Comparison of ENCODE assay signal across 17 mouse cellular contexts in the genomic region with DNA sequence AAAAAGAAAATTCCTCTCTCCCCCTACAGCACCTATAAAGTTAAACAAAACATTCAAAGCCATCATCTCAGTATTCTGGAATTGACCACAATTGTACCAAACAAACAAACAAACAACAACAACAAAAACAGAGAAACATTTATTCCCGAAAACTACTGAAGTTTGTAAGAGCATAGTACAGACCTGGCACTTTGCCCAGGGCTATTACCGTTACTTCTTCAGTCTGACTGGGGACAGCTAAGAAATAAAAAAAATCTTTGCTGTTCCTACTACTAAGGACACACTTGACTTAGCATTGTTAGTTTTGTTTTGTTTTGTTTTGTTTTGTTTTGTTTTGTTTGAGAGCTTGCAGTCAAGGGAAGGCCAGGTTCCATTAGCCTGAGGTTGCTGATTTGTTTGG.
A peak's percentile ranks its signal among the peaks of the same experiment; 100 is the strongest.
DNase-seq lines count a peak whose midpoint lies in the region; ATAC-seq and TF ChIP-seq lines count a peak whose summit lies in the region.
"Had no signal": no experiment of that assay in that cellular context is flagged by ENCODE, and none has a peak within 500 bp of the region (broad histone marks: within the 10 kb centered on the region; RNA-seq: fewer than 3 reads in every experiment).

No protein-coding gene starts in this region.

- no peaks in the 10 kb centered on the region for H3K27me3 ChIP-seq in embryonic facial prominence, embryonic 12.5 days
- no peaks in the 10 kb centered on the region for H3K27me3 ChIP-seq in embryonic facial prominence, embryonic 10.5 days (replicated peaks; ENCODE audit: low read depth, poor library complexity, severe bottlenecking)
- H3K27me3 ChIP-seq in kidney, embryonic 14.5 days (ENCODE audit: control insufficient read depth, insufficient read depth, low read length), result no peaks in the 10 kb centered on the region
- H3K27me3 ChIP-seq in stomach, embryonic 14.5 days (ENCODE audit: control insufficient read depth, insufficient read depth, low read length), result no peaks in the 10 kb centered on the region
- H3K27me3 ChIP-seq in stomach, postnatal 0 days (ENCODE audit: control insufficient read depth, insufficient read depth, low read length), result no peaks in the 10 kb centered on the region
- H3K27me3 ChIP-seq in midbrain, embryonic 11.5 days (ENCODE audit: control insufficient read depth, insufficient read depth, low read length), result no peaks in the 10 kb centered on the region
- H3K27me3 ChIP-seq: forebrain, embryonic 12.5 days; heart, embryonic 12.5 days; intestine, embryonic 15.5 days; midbrain, embryonic 12.5 days; neural tube, embryonic 13.5 days had no signal

- H3K27ac ChIP-seq in embryonic facial prominence, embryonic 12.5 days, result 0 out of 2 replicates have a peak overlapping the region, but pooled peaks have one; percentile 17
- H3K27ac ChIP-seq in embryonic facial prominence, embryonic 10.5 days (replicated peaks), result no peak overlapping the region
- no peak overlapping the region for H3K27ac ChIP-seq in kidney, embryonic 14.5 days (ENCODE audit: low read depth, low read length)
- H3K27ac ChIP-seq in stomach, embryonic 14.5 days (ENCODE audit: low read length), result peak overlapping the region; percentile 21; the same call in 1 of the 2 replicates
- H3K27ac ChIP-seq in stomach, postnatal 0 days (replicated peaks), result no peak overlapping the region
- no peak overlapping the region for H3K27ac ChIP-seq in midbrain, embryonic 11.5 days (ENCODE audit: low read depth, low read length)
- H3K27ac ChIP-seq: forebrain, embryonic 12.5 days; hindbrain, embryonic 14.5 days; intestine, embryonic 15.5 days; midbrain, embryonic 12.5 days; neural tube, embryonic 13.5 days had no signal

- H3K9ac ChIP-seq in embryonic facial prominence, embryonic 12.5 days, result no peak overlapping the region
- no peak overlapping the region for H3K9ac ChIP-seq in kidney, embryonic 14.5 days (ENCODE audit: low read depth, low read length)
- no peak overlapping the region for H3K9ac ChIP-seq in stomach, embryonic 14.5 days (replicated peaks; ENCODE audit: low read depth, low read length)
- no peak overlapping the region for H3K9ac ChIP-seq in stomach, postnatal 0 days (ENCODE audit: low read length)
- no peak overlapping the region for H3K9ac ChIP-seq in midbrain, embryonic 11.5 days (ENCODE audit: low read length)
- H3K9ac ChIP-seq: forebrain, embryonic 12.5 days; heart, embryonic 12.5 days; hindbrain, embryonic 14.5 days; intestine, embryonic 15.5 days; midbrain, embryonic 12.5 days; neural tube, embryonic 13.5 days had no signal

- H3K4me1 ChIP-seq in embryonic facial prominence, embryonic 12.5 days, result peaks cover 9% of the 10 kb centered on the region; the same call in 1 of the 2 replicates
- H3K4me1 ChIP-seq in embryonic facial prominence, embryonic 10.5 days, result peaks cover 18% of the 10 kb centered on the region
- H3K4me1 ChIP-seq in kidney, embryonic 14.5 days (ENCODE audit: control insufficient read depth, insufficient read depth, low read length), result no peaks in the 10 kb centered on the region
- 0 out of 2 replicates have a peak, but pooled peaks cover 6% of the 10 kb centered on the region for H3K4me1 ChIP-seq in stomach, embryonic 14.5 days (ENCODE audit: control insufficient read depth, insufficient read depth, low read length)
- H3K4me1 ChIP-seq in stomach, postnatal 0 days (replicated peaks; ENCODE audit: control insufficient read depth, insufficient read depth), result no peaks in the 10 kb centered on the region
- H3K4me1 ChIP-seq in midbrain, embryonic 11.5 days (ENCODE audit: control insufficient read depth, insufficient read depth, low read length), result peaks cover 1% of the 10 kb centered on the region
- H3K4me1 ChIP-seq: forebrain, embryonic 12.5 days; heart, embryonic 12.5 days; intestine, embryonic 15.5 days had no signal

- no peak for TF ChIP-seq CTCF in stomach, postnatal 0 days (IDR thresholded peaks at IDR 0.05; ENCODE audit: low read depth)

- H3K4me3 ChIP-seq in embryonic facial prominence, embryonic 12.5 days, result no peak overlapping the region
- H3K4me3 ChIP-seq in embryonic facial prominence, embryonic 10.5 days, result no peak overlapping the region
- H3K4me3 ChIP-seq in kidney, embryonic 14.5 days (ENCODE audit: low read length), result no peak overlapping the region
- H3K4me3 ChIP-seq in stomach, embryonic 14.5 days (ENCODE audit: low read depth, low read length), result no peak overlapping the region
- H3K4me3 ChIP-seq in stomach, postnatal 0 days (ENCODE audit: low read depth, low read length), result no peak overlapping the region
- H3K4me3 ChIP-seq in midbrain, embryonic 11.5 days (ENCODE audit: low read depth, low read length), result no peak overlapping the region
- H3K4me3 ChIP-seq: forebrain, embryonic 12.5 days; heart, embryonic 12.5 days; intestine, embryonic 15.5 days; midbrain, embryonic 12.5 days; neural tube, embryonic 13.5 days had no signal

- H3K4me2 ChIP-seq in embryonic facial prominence, embryonic 12.5 days (replicated peaks), result no peak overlapping the region
- H3K4me2 ChIP-seq in kidney, embryonic 14.5 days (replicated peaks; ENCODE audit: low read depth, low read length), result no peak overlapping the region
- H3K4me2 ChIP-seq in stomach, embryonic 14.5 days (replicated peaks; ENCODE audit: low read depth, low read length), result no peak overlapping the region
- H3K4me2 ChIP-seq in stomach, postnatal 0 days (replicated peaks; ENCODE audit: low read depth), result no peak overlapping the region
- H3K4me2 ChIP-seq in midbrain, embryonic 11.5 days, result no peak overlapping the region
- H3K4me2 ChIP-seq: forebrain, embryonic 12.5 days; heart, embryonic 12.5 days; hindbrain, embryonic 14.5 days; intestine, embryonic 15.5 days; midbrain, embryonic 12.5 days; neural tube, embryonic 13.5 days had no signal

- no peaks in the 10 kb centered on the region for H3K36me3 ChIP-seq in embryonic facial prominence, embryonic 12.5 days
- no peaks in the 10 kb centered on the region for H3K36me3 ChIP-seq in embryonic facial prominence, embryonic 10.5 days (replicated peaks)
- no peaks in the 10 kb centered on the region for H3K36me3 ChIP-seq in kidney, embryonic 14.5 days (ENCODE audit: control insufficient read depth, insufficient read depth, low read length)
- H3K36me3 ChIP-seq in stomach, embryonic 14.5 days (ENCODE audit: control insufficient read depth, insufficient read depth, low read length), result no peaks in the 10 kb centered on the region
- no peaks in the 10 kb centered on the region for H3K36me3 ChIP-seq in stomach, postnatal 0 days (ENCODE audit: control insufficient read depth, insufficient read depth, low read length)
- H3K36me3 ChIP-seq in midbrain, embryonic 11.5 days (ENCODE audit: control insufficient read depth, insufficient read depth, low read length), result no peaks in the 10 kb centered on the region
- H3K36me3 ChIP-seq: forebrain, embryonic 12.5 days; heart, embryonic 12.5 days; intestine, embryonic 15.5 days; midbrain, embryonic 12.5 days; neural tube, embryonic 13.5 days had no signal

- WGBS in embryonic facial prominence, embryonic 12.5 days, result 64% methylated on average over 2 of the region's 2 CpGs
- 79% methylated on average over 2 of the region's 2 CpGs for WGBS in embryonic facial prominence, embryonic 10.5 days
- 57% methylated on average over 2 of the region's 2 CpGs for WGBS in kidney, embryonic 14.5 days
- 29% methylated on average over 2 of the region's 2 CpGs for WGBS in stomach, embryonic 14.5 days
- 38% methylated on average over 2 of the region's 2 CpGs for WGBS in stomach, postnatal 0 days
- WGBS in midbrain, embryonic 11.5 days, result 84% methylated on average over 2 of the region's 2 CpGs

- H3K9me3 ChIP-seq in embryonic facial prominence, embryonic 12.5 days, result no peaks in the 10 kb centered on the region
- no peaks in the 10 kb centered on the region for H3K9me3 ChIP-seq in embryonic facial prominence, embryonic 10.5 days
- no peaks in the 10 kb centered on the region for H3K9me3 ChIP-seq in kidney, embryonic 14.5 days (ENCODE audit: control insufficient read depth, low read length)
- H3K9me3 ChIP-seq in stomach, embryonic 14.5 days (ENCODE audit: control insufficient read depth, low read depth, low read length), result no peaks in the 10 kb centered on the region
- H3K9me3 ChIP-seq in stomach, postnatal 0 days (ENCODE audit: control insufficient read depth, low read length), result no peaks in the 10 kb centered on the region
- no peaks in the 10 kb centered on the region for H3K9me3 ChIP-seq in midbrain, embryonic 11.5 days (ENCODE audit: control insufficient read depth, low read length)
- H3K9me3 ChIP-seq: forebrain, embryonic 12.5 days; heart, embryonic 12.5 days; intestine, embryonic 15.5 days; midbrain, embryonic 12.5 days; neural tube, embryonic 13.5 days had no signal

- DNase-seq in embryonic facial prominence, embryonic 10.5 days (ENCODE audit: low spot score), result no peak
- peak; percentile 60 for DNase-seq in kidney, postnatal 10 days
- no peak for DNase-seq in stomach, postnatal 0 days (ENCODE audit: low spot score)
- DNase-seq in midbrain, embryonic 11.5 days (ENCODE audit: low spot score, missing footprints), result no peak
- DNase-seq: cerebellum, adult 9-11 months; liver; right cerebral cortex, postnatal 25 days; thymus, postnatal 36 days had no signal

- no peak for TF ChIP-seq EP300 in stomach, postnatal 0 days (optimal IDR thresholded peaks at IDR 0.05)

- ATAC-seq in embryonic facial prominence, embryonic 12.5 days (ENCODE audit: insufficient number of reproducible peaks, insufficient read depth, low FRiP score, low TSS enrichment), result no peak
- ATAC-seq in kidney, embryonic 14.5 days (ENCODE audit: low FRiP score, low TSS enrichment), result no peak
- no peak for ATAC-seq in stomach, embryonic 14.5 days (ENCODE audit: insufficient number of reproducible peaks, insufficient read depth, low FRiP score, low read depth)
- no peak for ATAC-seq in stomach, postnatal 0 days (ENCODE audit: low FRiP score, low TSS enrichment)
- ATAC-seq in midbrain, embryonic 11.5 days (ENCODE audit: low FRiP score), result no peak
- ATAC-seq: intestine, embryonic 15.5 days had no signal

Comparison
In these comparisons a context has a peak if more than half of its experiments do, and no peak if none do; other contexts are left out.
1. H3K27ac ChIP-seq: peak in embryonic facial prominence, embryonic 12.5 days (single experiment) and stomach, embryonic 14.5 days (single experiment); none in embryonic facial prominence, embryonic 10.5 days (single experiment), kidney, embryonic 14.5 days (single experiment), stomach, postnatal 0 days (single experiment) and midbrain, embryonic 11.5 days (single experiment).